Mouse (Mus musculus): ENCODE results near the gene Ggct.

DNA sequence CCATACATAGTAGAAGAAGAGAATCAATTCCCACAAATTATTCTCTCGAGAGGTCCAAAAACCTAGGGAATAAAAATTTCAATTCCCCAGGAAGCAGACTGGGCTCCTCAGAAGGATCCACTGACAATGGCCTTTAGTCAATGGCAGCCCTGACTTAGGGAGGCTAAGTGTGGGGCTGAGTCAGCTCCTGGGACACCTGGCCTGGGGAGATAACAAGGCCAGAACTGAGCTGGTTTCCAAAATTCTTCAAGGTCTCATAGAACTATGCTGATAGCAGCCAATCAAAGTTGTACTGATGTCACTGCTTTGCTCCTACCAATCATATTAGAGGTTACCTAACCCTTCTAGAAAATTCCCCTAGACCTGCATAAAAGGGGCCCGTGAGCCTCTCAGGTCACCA lies 29.2 kb downstream of the Ggct start:
- no peak for TF ChIP-seq CTCF (IDR thresholded peaks at IDR 0.05; ENCODE audit: borderline replicate concordance, control insufficient read depth, extremely low read depth, insufficient read depth, low read length, poor library complexity)
- TF ChIP-seq POLR2A (IDR thresholded peaks at IDR 0.05; ENCODE audit: control insufficient read depth, extremely low read depth, insufficient read depth, low read length, poor library complexity): no peak
